Mouse (Mus musculus): ENCODE data around the gene Defb33.

GRCm38 (mm10) chr8:20912288-20912687, 19.8 kb downstream of the Defb33 start:
- no peak for TF ChIP-seq GATA1 (IDR thresholded peaks at IDR 0.05; ENCODE audit: low read length)
- no peak for TF ChIP-seq TAL1 (IDR thresholded peaks at IDR 0.05; ENCODE audit: low read length)
